Mouse (Mus musculus): ENCODE data around the gene Eipr1. TPM values are rescaled to one million over a fixed set of nuclear protein-coding genes. Genes with fewer than 3 reads are reported as not detected.

The Eipr1 gene
- total RNA-seq, 2 experiments from 2014 or later, result 11.8 to 13.4 TPM

DNA sequence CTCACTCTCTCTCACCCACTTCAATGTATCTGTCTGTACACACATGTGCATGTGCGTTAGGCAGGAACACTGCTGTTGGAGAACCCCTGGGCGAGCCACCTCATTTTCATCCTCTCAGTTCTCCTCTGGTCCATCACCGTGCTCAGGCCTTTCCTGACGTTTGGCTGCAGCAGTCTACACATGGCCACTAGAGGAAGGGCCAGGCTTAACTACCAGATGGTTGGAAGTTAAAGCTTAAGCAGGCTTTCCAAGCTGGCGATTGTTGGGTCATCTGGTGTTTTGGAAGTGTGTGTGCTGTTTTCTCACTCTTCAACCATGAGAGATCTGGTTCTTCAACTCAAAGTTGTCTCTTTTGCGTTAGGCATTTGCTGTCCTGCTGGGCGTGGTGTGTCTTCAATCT is 71.9 kb downstream of the Eipr1 start:
- no peak for DNase-seq

DNA sequence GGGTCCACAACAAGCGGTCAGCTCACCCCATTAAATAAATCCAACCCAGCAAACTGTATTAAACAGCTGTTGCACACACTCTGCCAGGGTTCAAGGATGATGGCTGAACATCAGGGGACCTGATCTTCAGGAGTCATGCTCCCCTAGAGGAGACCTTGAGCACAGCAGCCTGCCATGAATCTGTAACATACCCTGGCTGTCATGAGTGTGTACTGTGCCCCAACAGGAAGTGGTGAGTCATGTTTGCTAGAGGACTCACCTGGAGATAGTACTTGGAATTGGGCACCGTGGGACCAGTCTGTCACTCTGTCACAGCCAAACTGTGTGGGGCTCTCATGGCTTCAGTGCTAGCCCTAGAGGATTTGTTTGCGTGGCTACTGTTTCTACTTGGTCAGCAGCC is 77.9 kb downstream of the Eipr1 start:
- no peak for DNase-seq

DNA sequence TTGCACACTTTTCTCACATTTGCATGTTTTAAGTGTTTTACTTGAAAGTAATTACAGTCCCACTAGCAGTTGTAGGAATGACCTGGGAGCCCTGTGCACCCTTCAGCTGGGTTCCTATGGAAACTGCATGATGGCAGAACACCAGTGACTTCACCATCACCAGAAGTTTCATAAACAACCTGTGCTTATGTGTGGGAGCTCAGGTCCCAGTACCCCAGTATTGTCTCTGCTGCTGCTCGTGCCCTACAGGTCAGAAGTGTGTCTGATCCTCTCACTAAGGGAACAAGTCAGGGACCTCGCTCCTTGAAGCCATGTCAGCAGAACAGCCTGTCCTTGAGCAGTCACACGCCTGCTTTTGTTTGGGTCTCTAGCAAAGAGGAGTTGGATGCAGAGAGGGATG is 78.9 kb downstream of the Eipr1 start:
- no peak for DNase-seq

DNA sequence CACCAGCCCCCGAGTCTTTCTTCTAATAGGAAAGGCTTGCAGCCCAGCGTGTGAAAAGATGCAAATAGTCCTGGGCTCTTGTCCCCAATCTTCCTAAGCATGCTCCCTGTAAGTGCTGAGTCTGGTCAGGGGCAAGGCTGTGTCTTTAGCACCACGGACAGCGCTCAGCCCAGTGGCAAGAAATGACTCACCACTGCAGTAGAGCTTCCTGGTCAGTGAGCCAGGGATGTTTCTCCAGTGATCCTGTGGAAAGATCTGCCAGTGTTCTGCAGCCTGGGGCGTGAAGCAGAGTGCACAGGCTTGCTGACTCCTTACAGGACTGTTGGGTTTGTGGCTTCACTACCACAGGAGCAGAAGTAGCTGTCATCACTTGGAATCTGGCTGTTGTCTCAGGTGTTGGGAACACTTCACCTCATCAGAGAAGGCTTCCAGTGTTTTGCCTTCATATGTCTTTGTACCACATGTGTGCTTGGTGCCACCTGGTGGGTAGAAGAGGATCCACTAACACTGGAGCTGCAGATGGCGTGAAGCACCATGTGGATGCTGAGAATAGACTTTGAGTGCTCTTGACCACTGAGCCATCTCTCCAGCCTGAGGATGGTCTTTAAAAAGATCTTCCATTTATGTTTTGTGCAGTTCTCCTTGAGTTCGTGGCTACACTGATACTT is 79.6 kb downstream of the Eipr1 start:
- peak; percentile 81 for DNase-seq

DNA sequence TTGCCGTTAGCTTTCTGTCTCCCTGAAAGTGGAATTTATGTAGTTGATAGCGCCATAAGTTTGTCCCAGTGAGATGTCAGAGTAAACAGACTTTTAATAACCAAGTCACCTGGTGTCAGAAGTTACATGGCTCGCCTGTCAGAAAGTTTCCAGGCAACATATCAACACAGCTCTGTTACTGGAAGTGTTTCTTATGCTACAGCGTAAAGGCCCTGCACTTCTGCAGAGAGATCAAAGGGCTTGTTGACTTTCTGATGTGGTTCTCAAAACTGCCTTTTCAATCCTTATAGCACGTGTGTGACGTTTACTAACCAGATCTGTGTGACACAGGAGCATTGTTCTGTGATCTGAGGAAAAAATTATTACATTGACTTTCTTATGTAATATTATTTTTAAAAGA is 82.7 kb downstream of the Eipr1 start:
- DNase-seq, result no peak

DNA sequence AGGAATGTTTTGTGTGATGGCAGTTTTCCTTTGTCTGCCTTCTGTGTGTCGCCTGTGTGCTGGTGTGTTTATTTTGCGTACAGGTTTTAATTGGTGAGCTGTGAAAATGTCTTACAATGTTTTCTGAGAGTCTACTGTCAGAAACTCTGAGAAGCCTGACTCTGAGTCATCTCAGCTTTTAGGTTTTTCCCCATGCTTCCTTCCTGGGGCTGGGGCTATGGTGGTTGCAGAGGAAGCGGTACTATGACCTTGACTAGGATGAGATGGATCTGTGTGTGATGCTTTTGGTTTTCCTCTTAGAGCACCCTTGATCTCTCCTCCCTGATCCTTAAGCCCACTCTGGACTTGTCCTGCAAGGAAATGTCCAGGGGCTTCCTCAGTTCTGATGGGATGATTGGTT is 84.1 kb downstream of the Eipr1 start:
- DNase-seq, result no peak

DNA sequence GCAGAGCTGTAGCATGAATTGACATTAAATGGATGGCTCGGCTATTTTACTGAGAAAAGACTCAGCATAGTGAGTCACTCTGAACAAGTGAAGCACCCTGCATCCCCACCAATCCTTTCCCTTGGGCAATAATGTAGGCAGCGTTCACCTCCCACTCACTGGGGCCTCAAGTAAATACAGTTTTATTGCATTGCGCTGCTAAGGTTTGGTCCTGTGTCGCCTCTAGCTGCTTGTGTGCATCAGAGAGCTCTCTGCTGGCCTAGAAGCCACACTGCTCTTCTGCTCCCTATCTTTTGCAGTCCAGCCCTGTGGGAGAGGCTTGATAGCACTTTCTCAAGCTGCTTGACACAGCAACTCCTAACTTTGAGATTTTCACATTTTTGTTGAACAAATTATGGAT is 86.7 kb downstream of the Eipr1 start:
- no peak for DNase-seq

DNA sequence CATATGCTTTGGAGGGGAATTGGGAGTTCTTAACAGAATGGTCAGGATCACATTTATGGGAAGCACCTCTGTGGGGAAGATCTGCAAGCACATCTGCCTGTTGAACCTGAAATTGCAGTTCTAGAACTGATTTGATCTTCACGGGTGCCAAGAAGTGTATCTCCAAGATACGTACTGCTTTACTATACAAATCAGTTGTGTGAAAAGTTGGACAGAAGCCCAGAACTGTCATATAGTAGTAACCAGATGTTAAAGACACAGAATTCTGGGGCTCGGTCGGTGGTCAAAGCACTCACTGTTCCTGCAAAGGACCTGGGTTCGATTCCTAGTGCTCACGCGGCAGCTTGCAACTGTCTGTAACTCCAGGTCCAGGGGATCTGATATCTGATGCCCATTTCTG is 87.4 kb downstream of the Eipr1 start:
- DNase-seq, result no peak

DNA sequence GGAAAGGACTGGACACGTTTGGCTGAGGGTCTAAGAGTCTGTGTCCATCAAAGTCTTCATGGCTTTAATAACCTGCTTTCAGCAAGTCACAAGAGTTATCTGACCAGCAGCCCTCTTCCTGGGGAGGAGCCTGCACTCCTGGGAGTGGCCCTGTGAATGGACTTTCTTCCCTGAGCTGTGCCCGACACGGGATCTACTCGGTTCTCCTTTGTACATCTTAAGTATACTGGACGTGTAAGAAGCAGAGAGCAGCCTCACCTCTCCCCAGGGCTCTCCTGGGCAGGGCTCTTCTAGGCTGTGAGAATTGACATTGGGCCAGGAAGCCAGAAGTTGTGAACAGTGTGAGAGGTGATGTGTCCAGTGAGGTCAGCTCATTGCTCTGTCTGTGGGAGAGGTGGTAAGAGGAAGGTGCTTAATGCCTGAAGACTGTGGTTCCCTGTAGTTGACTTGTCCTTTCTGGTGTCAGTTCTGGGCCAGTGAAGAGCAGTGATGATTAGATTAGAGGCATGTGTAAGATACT is 89.6 kb downstream of the Eipr1 start:
- DNase-seq, result no peak

DNA sequence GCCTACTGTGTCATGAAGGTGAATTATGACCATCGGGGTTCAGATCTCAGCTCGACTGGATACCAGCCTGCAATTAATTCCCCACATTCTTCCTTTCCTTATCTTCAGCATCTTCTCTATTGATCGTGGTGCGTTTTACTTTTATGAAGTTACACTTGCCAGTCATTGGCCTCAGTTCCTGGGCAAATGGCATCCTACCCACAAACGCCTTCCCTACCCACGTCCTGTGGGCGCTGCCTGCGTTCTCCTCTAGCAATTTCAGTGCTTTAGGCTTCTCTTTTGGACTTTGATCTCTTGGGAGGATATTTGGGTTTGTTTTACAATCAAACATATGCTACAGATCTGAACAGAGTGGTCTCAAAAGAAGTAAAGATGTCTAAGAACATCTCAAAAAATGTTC is 94.2 kb downstream of the Eipr1 start:
- DNase-seq, result no peak

DNA sequence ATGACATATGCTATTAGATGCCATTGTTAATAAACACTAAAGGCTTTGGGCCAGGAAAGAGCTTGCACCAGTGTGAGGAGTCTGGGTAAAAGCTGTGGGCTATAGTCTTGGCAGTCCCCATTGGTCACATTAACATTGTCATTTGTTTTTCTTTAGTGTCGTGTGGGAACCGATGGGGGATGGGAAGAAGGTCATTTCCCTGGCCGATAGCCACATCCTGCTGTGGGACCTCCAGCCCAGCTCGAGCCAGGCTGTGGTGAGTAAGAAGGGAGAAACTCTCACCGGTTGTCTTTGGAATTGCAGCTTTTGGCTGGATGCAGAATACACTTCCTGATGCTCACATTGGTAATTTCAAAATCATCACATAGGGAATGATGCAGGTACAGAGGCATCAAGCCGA is 95.8 kb downstream of the Eipr1 start:
- DNase-seq, result peak; percentile 50

DNA sequence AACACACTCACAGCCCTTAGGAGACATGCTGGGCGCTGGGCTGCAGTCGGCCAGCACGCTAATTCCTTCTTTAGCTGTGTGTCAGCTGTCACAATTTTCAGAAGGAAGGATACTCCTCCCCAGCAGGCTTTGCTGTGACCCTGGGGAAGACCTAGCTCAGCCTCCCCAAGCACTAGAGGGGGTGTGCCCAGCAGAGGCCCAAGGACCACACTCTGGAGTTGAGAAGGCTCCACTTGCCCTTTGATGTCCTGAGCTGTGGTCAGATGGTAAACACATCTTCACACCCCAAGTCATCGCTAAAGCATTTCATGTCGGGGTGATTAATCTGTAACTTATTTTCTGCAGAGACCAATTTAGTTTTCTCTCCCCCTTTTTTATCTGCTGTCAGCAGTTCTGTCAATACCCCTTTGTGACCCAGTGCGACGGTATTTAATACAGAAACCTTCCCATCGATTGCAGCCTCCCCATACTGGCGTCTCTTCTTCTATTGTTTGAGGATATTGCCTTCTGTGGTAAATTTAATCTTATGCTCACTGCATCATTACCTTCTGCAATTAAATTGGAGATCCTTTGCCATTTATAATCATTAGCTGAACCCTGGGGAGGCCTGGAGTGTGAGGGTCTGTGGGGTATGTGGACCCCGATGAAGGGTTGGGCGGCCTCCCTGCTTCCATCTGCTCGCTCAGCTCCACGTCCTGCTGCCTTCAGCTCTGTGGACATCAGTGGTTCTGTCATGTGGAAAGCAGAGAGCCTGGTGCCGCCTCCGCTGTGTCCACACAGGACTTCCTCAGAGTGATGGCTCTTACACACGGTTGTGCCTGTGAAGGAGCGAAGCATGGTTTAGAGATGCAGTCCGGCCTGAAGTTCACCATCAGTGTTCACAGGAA is 97.4 kb downstream of the Eipr1 start:
- DNase-seq, result no peak

DNA sequence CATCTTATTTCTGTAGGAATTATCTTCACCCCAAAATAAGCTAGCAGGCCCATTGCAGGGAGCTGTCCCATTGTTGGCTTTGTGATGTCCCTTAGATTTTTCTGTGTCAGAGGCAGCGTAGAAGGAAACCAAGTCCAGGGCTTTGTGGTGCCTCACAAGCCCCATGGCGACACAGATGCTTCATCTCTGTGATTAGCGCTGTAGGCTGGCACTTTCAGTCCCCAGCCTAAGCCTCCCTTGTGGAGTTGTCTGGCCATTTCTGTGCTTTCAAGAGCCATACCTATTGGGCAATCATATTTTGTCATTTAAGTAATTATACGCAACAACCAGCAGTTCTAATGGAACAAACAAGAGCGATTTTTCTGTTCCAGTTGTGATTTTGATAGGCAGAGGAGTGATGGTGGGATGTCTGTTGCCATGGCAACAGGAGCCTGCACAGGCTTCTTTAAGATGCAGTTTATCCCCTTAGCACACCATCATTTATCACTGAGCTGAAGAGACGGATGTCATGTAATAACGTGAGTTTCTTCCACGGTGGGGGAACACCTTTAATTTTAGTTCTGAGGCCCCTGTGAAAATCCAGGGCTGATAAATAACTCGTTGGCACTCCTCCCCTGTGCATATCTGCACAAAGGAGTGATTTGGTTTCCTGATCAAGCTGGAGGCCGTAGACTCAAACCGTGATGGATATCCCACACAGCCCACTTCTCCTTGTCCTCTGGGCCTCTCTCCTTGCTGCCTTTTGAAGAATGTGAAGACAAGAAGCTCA is 108.1 kb downstream of the Eipr1 start:
- DNase-seq, result no peak

DNA sequence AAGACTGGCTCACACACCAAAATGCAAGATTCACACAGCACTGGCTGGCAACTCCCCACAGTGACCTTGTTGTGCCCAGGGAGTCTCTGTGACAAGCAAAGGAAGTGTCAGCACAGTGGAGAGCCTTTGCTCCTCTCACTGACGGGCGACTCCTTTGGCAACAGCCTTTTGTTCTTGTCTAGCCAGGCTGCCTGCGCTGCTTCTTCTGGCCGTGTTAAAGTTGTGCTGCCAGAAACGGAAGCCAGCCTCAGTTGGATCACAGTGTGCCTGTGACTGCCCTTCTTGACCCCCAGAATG is 108.6 kb downstream of the Eipr1 start:
- DNase-seq, result no peak

DNA sequence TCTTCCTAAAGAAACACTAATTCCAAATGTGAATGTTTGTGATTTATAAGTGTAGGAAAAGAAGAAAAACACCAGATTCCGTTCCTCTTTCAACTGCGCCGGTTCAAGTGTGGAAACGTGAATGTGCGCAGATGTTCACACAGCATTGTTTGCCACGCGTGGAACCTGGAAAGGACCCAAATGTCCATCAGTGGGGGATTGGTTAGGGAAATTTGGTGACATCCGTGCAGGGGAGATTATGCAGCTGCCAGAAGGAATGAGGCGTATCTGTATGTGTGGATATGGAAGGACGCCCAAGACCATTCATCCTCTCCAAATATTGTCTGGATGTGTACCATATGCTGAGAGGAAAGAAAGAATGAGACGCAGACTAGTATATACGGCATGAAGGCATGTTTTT is 111.7 kb downstream of the Eipr1 start:
- peak; percentile 58 for DNase-seq

DNA sequence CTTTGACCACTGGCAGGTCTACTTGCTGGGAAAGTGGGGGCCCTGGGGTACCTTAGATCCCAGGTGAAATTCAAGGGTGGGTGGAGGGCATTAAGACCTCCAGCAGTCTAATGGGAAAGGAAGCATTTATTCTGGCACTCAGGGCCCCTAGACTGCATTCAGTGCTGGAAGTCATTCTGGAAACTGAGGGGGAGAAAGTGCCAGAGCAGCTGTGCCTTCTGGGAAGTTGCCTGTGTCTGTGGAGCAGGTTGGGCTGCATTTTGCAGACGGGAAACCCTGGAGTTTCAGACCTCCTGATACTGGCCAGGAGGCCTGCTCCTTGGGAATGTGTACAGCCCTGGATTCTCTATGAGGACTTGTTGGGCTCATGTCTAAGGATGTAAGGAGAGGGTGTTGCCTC is 114.5 kb downstream of the Eipr1 start:
- peak; percentile 11 for DNase-seq

DNA sequence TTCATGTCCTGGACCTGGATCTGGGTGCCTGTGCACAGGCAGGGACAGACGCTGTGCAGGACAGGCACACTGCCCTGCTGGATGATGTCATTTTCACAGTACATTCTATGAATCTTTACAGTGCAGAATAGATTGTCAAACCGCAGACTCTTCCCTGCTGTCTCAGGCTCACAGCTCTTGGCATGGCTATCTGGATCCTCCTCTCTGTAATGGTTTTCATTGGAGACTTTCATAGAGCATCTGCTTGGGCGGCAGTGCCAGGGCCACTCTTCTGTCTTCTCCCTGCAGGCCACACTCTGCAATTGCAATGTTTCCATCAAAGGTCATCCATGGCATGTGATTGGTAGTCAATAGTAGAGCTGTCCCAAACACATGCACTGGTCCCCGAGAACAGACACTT is 117.2 kb downstream of the Eipr1 start:
- no peak for DNase-seq

DNA sequence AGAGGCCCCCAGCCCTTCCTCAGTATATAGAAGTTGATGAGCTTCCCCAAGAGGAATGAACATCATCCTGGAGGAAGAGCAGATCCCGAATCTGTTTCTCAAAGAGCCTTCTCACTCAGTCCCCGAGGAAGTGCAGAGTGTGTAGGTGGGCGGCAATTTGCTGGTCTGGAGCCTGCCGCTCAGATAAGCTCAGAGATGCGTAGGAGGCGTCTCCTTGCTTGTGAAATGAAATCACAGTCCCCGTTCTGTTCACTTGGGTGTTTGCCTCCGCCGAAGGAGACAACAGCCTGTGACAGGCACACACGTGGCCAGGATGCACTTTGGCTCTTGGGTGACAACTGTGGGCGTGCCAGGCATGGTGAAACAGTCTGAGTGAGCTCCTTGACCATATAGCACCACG is 120.7 kb downstream of the Eipr1 start:
- peak; percentile 22 for DNase-seq

DNA sequence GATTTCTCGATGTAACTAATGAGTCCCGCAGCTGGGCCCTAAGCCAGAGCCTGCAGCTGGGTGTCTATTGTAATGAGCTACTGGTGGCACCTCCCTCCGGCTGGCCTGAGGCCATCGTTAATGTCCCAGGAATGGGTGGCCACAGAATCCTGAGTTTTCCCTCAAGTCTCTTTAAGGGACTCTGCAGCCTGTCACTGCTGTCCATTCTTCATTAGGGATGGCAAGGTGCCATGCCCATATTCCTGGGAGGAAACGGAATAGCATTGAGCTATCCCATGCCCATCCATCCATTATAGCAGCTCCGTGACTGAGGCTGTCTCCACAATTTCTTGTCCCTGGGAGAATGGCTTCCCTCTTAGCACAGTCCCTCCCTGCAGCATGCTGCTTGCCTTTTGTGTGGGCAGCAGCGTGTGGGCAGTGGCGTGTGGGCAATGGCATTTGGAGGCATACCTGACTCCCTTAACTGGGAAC is 123.2 kb downstream of the Eipr1 start:
- DNase-seq, result no peak

DNA sequence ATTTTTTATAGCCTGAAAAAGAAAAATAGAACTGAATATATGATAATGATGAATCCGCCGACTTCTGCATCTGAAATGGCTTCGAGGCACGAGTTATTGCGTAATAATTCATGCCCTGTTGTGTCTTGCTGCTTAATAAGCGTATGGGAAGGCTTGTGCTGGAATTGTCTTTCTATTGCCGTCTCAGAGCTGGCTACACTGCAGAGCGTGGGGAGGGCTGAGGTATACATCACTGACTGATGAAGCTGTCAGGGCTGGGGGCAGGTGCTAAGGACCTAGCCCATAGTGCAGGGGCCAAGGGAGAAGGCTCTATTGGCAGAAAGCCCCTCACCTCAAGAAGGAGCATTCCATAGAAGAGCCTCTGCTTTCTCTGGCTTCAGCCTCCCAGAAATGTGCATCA is 123.9 kb downstream of the Eipr1 start:
- no peak for DNase-seq

DNA sequence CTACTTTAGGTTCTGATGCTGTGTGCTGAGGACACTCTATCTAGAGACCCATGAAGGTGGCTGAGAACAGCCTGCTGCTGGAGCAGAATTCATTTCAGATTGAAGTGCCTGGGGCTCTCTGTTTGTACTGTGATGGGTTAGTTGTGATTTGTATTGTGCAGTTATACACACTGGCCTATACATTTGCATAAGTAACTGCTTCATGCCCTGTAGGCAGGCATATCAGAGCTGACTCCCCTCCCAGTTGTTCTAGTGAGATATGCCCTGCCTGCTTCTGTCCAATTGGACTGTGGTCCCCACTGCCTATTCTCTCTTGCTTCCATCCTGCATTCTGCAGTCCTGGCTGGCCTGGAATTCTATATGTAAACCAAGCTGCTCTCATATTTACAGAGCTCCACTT is 128.9 kb downstream of the Eipr1 start:
- DNase-seq, result no peak

DNA sequence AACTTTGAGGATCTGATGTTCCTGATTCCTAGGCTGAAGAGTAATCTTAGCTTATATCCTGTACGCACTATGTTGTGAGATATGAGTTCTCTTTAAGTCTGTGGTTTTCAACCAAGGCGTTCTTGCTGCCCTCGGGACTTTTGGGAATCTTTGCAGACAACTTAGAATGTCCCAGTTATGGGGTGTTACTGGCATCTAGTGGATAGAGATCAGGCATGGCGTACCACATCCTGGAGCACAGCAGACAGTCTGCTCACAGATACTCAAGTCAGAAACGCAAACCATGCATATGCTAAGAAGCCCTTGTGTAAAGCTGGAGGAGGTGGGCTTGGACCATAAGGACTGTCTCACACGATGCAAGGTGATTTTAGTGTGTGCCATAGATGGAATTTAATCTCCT is 136.1 kb downstream of the Eipr1 start:
- no peak for DNase-seq

DNA sequence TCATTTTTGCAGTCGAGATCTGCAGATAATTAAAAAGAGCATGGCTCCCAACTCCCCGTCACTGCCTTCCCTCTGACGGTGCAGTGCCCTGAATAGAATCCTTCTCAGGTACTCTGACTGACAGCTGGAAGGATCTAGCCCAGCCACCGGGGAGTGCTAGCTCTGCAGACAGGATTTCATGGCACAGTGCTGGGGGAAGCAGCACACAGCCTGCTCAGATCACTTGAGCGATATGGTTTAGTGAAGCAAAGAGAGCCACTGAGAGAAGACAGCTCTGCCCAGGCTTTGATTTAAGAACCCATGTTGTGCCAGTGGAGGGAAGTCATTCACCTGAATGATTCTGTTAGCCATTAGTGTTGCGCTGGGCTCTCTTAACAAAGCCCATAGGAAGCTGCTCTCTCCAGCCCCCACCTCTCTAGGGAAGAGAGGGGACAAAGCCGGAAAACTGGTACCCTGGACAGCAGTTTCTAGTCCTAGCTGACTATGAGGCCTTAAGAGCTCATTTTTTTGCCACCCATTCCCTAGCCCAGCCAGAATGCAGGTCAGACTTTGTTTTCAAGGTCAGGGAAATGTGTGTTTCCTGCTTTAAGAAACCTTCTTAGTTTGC is 137.6 kb downstream of the Eipr1 start:
- DNase-seq, result no peak

All from heart, postnatal 4 days (tissue).